Mouse (Mus musculus) CD8-positive naive resting alpha-beta T cell, adult 2 months (primary cell): ENCODE measurements around the gene Hsd3b7.
"Not testable (repeated sequence)": the region's sequence is repeated elsewhere in the genome, so short reads cannot be mapped to it uniquely, and the experiment has no call there.

ENCODE experiments used
- DNase-seq, 2 experiments: peaks; one replicate each; pipeline ENCODE4 v3.0.0; 2022; ENCODE audit warnings: low read depth in 2 of 2, low spot score in 2 of 2

Gene Hsd3b7

DNA sequence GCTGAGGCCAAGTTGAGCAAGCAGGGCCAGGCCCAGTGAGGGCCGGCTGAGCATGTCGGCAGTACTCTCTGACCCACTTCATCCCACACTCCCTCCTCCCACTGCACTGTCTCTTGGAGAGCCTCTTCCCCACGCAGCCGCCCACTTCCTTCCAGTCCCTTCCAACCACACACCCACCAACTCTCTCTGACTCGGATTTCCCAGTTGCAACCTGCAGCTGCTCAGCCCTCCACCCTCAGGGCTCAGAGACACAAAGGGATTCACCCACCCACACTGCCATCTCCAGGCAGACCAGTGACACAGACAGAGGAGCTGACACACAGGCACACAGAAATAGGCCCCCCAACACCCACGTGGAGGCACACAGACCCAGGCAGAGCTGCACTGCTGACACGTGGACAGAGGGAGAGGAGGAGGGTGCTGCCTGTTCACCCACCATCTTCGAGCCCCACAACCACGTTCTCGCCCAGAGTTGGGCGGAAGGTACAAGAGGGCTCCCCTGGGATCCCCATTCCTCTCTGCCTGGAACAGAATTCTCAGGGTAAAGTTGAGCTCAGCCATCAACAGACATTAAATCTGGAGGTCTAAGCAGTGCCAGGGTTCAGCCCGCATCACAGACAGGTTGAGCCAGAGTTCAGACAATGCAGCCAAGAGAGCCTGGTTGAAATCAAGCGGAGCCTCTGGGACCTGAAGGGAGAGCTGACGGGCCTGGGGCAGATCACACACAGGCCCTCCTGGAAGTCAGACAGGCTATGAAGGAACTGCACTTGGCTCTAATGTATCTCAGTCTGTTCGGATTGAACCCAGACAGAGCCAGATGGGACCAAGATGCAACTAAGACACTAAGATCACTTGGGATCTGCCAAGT, 15.8 kb downstream of the Hsd3b7 start:
- no peak for DNase-seq

DNA sequence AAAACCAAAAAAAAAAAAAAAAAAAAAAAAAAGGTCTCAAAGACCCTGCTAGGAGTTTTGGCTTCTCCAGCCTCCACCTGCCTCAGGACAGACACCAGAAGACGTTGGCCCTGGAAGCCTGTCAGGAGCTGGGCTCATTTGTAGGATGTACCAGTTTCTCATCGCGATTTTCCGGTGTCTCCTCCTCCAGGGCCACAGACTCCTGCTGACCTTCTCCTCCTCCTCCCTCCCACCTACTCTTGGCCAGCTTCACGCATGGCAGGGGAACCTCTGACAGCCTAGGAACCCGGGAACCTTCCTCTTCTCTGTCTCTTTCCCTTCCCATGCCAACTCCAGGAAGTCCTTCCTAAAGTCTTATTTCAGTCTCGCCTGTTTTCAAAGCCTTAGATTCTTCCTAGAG, 16.6 kb downstream of the Hsd3b7 start:
- no peak for DNase-seq

DNA sequence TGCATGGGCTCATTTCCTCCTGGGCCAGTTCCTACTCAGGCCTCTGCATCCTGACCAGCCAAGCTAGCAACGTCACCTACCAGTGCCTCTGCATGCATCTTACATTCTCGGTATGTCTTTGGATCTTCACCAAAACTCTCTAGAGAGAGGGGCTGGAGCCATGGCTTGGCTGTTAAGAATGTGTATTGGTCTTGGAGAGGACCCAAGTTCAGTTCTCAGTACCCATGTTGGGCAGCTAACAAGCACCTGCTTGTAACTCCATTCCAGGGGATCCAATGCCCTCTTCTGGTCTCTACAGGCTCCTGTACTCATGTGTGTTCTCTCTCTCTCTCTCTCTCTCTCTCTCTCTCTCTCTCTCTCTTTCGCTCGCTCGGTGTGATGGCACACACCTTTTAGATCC, 17.4 kb downstream of the Hsd3b7 start:
- DNase-seq = no peak

DNA sequence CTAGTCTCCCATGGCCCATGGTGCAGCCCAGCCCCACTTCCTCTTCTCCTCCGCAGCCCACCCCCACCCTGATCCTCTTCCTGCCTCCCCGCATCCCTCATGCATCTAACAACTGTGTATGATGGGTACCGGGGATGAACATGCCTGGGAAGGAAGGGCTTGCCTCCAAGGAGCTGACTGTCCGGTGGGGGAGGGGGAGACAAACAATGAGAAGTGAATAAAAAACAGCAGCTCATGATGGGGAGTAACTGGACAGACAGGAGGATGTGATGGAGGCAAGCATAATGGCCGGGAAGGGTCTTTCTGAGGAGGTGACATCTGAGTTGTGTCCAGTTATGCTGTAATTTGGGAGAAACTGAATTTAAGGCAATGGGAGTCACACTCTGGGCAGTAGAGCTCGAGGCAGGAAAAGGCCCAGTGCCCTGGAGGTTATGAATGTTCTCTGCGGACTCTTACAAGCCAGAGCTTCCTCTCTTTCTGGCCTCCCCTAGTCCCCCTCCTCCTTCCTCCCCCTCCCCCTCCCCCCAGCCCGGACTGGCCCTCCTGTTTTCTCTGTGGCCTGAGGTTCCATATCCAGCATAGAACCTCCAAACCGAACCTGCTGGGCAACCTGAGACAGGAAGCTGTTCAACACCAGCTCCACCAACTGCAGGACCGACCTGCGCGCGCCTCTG, 20.6 kb downstream of the Hsd3b7 start:
- DNase-seq = no peak

DNA sequence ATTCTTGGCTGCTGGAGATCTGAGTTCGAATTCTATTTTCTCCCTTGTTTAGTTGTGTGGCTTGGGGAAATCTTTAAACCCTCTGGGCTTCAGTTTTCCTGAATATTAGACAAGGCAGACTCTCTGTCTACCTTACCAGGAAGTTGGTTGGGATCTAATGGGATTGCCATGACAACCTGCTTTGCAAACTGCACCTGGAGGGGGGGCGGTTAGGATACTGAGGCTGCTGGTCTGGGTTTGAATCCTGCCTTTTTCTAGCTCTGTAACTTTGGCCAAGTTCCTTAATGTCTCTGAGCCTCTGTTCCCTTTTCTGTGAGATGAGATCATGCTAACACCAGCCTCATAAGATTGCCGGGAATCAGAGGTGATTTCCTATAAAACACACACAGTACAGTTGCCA, 22.1 kb downstream of the Hsd3b7 start:
- DNase-seq = no peak

DNA sequence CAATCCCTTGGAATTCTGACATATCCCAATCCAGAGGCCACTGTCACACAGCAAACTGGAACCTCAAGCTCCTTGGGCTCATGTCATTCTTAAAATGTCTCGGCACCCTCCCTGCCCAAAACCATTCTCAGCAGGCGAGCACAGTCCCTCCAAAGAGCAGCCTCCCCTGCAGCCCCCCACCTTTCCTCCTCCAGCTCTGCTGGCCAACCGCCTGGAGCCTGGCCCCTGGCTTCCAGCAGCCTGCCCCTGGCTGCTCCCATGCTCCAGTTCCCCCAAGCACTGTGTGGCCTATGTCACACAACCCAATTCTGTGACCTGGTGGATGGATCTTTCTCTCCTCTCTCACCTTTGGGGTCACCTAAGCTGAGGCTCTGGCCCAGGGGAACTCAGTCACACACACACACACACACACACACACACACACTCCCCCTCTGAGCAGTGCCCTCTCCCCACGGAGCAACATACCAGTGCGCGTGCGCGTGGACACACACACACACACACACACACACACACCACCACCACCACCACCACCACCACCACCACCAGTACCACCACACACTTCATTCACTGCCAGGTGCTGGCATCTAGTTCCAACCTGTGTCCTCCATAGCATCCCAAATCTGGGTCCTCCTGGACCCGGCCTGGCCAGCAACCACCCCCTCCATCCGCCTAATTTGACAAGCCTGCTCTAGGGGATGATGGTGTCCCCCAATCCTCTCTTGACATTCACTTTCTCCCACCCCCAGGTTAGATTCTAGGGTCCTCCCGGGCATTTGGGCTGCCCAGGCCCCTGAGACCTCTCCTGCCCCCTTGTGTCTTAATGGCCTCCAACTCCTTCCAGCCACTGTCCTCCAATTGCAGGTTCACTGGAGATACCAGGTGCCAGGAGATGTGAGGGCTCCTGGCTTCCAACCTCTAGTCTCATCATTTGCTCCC, 23.1 kb downstream of the Hsd3b7 start:
- no peak for DNase-seq

DNA sequence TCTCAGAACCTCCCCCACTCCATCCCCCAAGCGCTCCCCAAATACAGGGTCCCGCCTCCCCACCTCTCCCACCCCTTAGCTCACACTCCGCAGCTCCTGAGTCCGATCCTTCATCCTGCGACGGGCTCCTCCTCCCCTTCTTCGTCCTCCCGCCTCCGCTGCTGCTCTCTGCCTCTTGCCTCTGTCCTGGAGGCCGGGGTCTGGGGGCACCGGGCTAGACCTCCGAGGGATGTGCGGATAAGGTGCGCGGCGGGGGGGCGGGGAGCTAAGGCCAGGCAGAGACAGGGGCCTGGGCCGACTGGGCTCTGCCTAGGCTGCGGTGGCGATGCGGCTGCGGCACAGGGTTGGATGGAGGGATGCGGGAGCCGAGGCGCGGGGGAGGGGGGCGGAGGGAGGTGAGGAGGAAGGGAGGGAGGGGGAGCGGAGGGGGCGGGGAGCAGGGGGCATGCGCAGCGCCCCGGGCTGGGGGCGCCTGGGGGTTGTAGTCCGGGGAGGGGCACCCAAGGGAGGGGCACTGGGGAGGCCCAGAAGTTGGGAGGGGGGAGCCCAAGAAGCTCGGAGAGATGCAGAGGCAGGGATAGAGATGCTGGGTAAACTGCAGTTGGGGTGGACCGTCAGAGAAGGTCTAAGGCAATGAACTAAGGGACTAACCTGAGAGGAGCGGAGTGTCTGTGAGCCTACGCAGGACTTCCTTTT, 23.9 kb downstream of the Hsd3b7 start, which contains the start of the genes Stx4a and Stx1b:
Stx4a (plus strand) TSS at position 119 of the 696 bp plus-strand sequence.
Stx1b (minus strand) TSS at position 374 of the 696 bp plus-strand sequence.
- DNase-seq = no peak

DNA sequence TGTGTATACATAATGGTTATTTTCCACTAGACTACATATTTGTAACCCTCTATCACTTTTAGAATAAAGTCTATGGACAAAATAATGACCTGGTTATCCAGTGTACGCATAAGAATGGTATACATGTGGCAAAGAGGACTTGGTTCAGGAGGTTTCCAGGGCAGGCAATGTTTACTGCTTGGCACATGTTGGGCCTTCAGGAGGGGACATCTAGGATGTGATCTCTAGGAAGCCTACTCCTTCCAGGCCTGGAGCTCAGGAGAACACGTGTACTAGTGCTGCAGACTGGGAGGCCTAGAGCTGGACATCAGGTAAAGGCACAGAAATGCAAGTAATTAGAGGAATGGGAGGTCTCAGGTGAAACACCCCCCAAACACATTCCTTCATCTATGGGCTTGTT, 35.1 kb downstream of the Hsd3b7 start:
- no peak for DNase-seq

DNA sequence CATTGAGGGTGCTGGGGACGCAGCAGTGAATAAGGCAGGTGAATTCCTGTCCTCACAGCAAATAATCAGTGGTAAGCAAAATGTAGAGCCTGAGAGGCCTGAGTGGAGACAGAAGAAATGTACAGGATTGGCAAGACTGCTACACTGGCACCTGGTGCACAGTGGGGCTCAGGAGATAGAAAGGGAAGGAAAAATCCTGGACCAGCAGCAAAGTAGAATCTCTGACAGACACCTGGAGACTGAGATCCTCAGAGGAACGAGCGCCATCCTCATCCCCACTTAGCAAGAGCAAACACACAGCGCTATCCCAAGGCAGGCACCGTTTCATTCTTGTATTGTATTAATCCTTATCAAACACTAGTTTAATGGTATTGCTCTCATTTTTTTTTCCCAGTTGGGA, 37.1 kb downstream of the Hsd3b7 start:
- no peak for DNase-seq

DNA sequence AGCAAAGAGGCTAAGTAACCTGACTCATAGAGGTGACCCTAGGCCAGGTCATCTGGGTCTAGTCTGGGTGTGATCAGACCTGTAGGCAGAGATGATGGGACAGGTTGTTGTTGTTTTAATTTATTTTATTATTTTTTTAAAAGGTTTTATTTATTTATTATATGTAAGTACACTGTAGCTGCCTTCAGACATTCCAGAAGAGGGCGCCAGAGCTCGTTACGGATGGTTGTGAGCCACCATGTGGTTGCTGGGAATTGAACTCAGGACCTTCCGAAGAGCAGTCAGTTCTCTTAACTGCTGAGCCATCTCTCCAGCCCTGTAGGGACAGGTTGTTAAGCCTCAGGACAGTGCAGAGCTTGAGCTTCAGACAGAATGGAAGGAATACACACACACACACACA, 37.5 kb downstream of the Hsd3b7 start:
- not testable (repeated sequence) for DNase-seq

DNA sequence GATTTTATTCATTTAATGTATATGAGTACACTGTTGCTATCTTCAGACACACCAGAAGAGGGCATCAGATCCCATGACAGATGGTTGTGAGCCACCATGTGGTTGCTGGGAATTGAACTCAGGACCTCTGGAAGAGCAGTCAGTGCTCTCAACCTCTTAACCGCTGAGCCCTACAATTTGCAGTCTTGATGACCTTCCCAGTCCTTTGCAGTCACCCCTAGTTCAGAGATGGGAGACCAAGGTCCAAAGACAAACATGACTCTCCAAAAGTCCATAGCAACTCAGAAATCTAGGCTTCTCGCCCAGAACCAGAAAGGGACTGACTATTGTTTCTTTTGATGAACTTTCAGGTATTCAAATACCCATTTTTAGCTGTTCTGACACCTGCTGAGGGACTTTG, 39.6 kb downstream of the Hsd3b7 start:
- DNase-seq = not testable (repeated sequence)

DNA sequence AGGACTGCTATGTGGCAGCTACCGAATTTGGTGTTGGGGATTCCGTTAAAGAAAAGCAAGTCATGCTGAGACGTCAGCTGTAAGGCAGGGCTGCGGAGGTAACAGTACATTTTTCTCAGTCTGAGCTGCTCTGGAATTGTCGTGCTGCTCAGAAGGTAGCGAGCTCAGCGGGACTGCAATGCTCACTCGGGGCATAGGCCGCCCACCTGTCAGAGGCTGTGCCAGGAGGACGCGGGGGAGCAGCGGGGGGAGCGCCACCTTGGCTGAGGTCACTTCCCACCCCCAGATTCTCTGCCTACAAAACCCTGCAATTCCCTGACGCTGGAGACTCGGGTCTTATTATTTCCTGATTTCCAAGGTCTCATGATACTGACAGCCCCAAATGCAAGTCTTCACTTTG, 40.5 kb downstream of the Hsd3b7 start:
- peak; percentile 47 to 57 for DNase-seq

DNA sequence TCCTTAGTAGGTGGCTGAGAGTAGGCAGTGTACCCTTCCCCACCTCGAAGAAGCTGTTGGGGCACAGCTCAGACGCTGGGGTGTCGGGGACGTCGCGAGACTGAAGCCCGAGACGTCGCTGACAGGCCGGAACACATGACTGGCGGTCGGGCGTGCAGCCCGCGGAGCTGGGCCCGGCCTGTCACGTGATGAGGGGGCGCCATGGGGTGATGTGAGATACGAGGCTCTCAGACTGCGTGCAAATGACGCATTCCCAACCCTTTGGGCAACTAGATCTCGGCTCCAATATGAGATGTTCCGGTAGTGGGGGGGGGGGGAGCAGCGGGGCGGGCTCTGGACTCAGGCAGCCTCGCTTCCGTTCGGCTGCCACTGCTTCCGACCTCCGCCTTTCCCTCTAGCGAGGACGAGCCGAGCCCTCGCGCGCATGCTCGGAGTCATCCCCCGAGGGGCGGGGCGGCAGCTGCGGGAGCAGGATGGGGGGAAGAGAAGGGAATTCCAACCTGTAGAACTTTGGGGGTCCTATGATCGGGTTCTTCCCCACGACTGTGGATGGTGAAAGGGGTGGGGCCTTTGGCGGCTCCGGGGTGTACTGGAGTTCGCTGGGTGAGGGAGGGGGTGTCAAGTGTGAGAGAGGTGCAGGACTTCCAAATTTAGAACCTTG, 41.1 kb downstream of the Hsd3b7 start:
- DNase-seq = peak; percentile 87 to 89

DNA sequence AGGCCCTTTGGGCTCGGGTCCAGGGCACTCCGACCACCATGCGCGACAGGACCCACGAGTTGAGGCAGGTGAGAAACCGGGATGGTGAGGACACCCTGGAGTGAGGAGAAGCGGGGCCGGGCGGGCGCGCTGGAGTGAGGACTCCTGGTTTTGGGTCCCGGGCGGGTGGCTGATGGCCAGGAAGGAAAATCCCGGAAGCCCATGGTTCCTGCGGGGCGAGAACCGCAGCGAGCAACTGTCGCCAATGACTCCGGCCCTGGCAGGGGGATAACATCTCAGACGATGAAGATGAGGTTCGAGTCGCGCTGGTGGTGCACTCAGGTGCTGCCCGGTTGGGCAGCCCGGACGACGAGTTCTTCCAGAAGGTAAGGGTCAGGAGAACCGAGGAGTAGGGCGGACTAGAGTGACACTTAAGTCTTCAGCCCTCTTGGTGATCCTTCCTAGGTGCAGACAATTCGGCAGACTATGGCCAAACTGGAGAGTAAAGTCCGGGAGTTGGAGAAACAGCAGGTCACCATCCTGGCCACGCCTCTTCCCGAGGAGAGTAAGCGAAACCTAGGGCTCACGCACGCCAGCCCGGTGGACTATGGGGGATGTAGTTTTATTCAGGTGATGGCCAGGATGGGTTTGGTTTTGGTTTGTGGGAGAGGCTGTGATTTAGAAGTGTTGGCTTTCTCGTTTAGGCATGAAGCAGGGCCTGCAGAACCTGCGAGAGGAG, 41.8 kb downstream of the Hsd3b7 start:
- peak; percentile 64 to 74 for DNase-seq

DNA sequence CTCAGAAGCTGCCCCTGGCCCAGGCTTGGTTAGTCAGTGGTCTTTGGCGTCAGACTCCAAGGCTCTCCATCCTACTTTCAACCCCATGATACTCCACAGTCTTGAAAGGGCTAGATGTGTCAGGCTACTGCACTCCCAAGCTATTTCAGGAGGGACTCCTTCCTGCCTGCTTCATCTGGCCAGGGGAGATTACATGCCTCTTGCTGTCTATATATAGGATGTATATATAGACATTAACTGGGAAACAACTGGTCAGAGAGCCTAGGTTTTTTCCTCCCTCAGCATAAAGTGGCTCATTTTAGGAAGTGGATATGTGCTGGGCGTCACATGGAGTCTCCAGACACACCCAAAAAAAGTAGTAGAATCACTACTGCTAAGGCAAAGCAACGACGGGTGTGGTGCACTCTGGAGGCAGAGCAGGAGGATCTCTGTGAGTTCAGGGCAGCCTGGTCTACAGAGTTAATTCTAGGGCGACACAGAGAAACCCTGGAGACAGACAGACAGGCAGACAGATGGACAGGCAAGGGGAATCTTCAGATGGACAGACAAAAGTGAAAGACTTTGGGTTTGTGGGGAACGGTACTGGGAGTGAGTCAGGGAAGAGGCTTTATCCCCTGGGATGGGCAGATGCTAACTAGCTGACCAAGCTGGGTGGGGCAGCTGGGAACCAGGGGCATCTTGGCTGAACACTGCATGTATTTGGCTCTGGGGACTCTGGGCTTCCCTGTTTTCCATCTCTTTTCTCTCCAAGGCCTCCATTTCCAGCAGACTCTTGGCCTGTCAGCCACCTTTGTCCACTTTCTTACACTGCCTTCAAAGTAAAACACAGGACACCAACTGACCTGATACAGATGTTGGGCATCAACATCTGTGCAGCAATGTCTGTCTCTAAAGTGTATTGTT, 49.8 kb downstream of the Hsd3b7 start:
- DNase-seq = no peak

DNA sequence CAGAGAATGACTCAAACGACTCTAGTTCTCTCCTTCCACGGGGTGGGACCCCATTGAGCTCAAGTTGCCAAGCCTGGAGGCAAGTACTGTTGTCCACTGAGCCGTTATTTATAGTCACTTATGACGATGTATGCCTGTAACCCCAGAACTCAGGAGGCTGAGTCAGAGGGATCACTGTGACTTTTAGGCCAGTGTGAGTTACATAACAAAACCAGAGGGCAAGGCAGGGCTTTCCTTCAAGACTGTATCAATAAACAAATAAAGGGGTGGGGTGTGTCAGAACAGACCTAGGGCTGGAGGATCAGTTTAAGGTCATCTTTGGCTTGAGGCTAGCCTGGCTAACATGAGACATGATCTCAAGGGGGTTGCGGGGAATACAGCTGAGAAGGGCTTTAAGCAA, 50.5 kb downstream of the Hsd3b7 start:
- DNase-seq = no peak
